Mouse (Mus musculus) kidney, embryonic 14.5 days (tissue): Measurements from ENCODE around the gene Wscd1. TPM values are rescaled to one million over a fixed set of nuclear protein-coding genes. Genes with fewer than 3 reads are reported as not detected.

ENCODE experiments used
- ATAC-seq: fragments of 200-750 bp; cut with Nextera tagmentation; 2 replicates; pipeline ENCODE4 v1.8.0; 2017; ENCODE audit warnings: moderate number of reproducible peaks, mild to moderate bottlenecking, moderate TSS enrichment, moderate library complexity; ENCODE audit not compliant: low FRiP score, low TSS enrichment
- H3K27ac ChIP-seq: fragments of 300-500 bp; sonication (generic); 2 replicates; pipeline ENCODE4 v1.5.1; 2014; ENCODE audit warnings: low read depth, mild to moderate bottlenecking, low read length, moderate library complexity, mixed read lengths
- H3K27me3 ChIP-seq: fragments of 300-500 bp; sonication (generic); 2 replicates; pipeline ENCODE4 v1.6.1; 2014; ENCODE audit warnings: mild to moderate bottlenecking, low read length; ENCODE audit not compliant: control insufficient read depth, insufficient read depth
- H3K36me3 ChIP-seq: fragments of 300-500 bp; sonication (generic); 2 replicates; pipeline ENCODE4 v1.6.1; 2014; ENCODE audit warnings: low read length, mixed read lengths; ENCODE audit not compliant: control insufficient read depth, insufficient read depth
- H3K4me1 ChIP-seq: fragments of 300-500 bp; sonication (generic); 2 replicates; pipeline ENCODE4 v1.6.1; 2014; ENCODE audit warnings: low read length, mixed read lengths; ENCODE audit not compliant: control insufficient read depth, insufficient read depth
- H3K4me2 ChIP-seq: fragments of 300-500 bp; sonication (generic); replicated peaks from 2 replicates; pipeline ENCODE4 v1.6.1; 2014; ENCODE audit warnings: low read depth, mild to moderate bottlenecking, low read length
- H3K4me3 ChIP-seq: fragments of 300-500 bp; sonication (generic); 2 replicates; pipeline ENCODE4 v1.5.1; 2014; ENCODE audit warnings: mild to moderate bottlenecking, low read length
- H3K9ac ChIP-seq: fragments of 300-500 bp; sonication (generic); 2 replicates; pipeline ENCODE4 v1.6.1; 2014; ENCODE audit warnings: low read depth, mild to moderate bottlenecking, low read length, moderate library complexity
- H3K9me3 ChIP-seq: fragments of 300-500 bp; sonication (generic); 2 replicates; pipeline ENCODE4 v1.6.1; 2016; ENCODE audit warnings: low read length; ENCODE audit not compliant: control insufficient read depth
- WGBS: fragments of 180-500 bp; shearing (Covaris S2); extraction: QIAGEN DNeasy Blood & Tissue Kit; methylation state at CpG from one replicate; pipeline ENCODE4 v1.1.7; 2014; 5-methylcytosine and 5-hydroxymethylcytosine counted together
- polyA plus RNA-seq: library from polyadenylated mRNA; unstranded; fragments of >200 nt; fragmentation: Nextera tagmentation; extraction: Ambion mirVana; gene quantifications from 2 replicates; pipeline ENCODE4 v1.2.1, GENCODE M21; 2014

The Wscd1 gene
- polyA plus RNA-seq, 1 experiment from 2014 or later, result 7.8 TPM

- Histone ChIP-seq H3K4me2 (no peak overlapping the region), H3K27ac (no peak overlapping the region), H3K9me3 (no peaks in the 10 kb centered on the region), H3K4me3 (no peak overlapping the region), H3K36me3 (no peaks in the 10 kb centered on the region), H3K4me1 (no peaks in the 10 kb centered on the region), H3K27me3 (no peaks in the 10 kb centered on the region), H3K9ac (no peak overlapping the region)
- no peak for ATAC-seq
- 73% methylated on average over 2 of the region's 2 CpGs for WGBS
Measured at GRCm38 (mm10) chr11:71764743-71765142, 15.0 kb downstream of the Wscd1 start.

- WGBS, result 48% methylated on average over 6 of the region's 6 CpGs
- ATAC-seq, result no peak
- Histone ChIP-seq H3K4me3 (no peak overlapping the region), H3K9me3 (no peaks in the 10 kb centered on the region), H3K4me2 (no peak overlapping the region), H3K27me3 (no peaks in the 10 kb centered on the region), H3K9ac (no peak overlapping the region), H3K27ac (no peak overlapping the region), H3K4me1 (no peaks in the 10 kb centered on the region), H3K36me3 (no peaks in the 10 kb centered on the region)
Measured at GRCm38 (mm10) chr11:71765335-71765734, 15.6 kb downstream of the Wscd1 start.

GRCm38 (mm10) chr11:71766380-71766779 is 16.7 kb downstream of the Wscd1 start:
- Histone ChIP-seq H3K4me2 (no peak overlapping the region), H3K4me3 (no peak overlapping the region), H3K9ac (no peak overlapping the region), H3K27ac (no peak overlapping the region), H3K36me3 (no peaks in the 10 kb centered on the region), H3K9me3 (no peaks in the 10 kb centered on the region), H3K4me1 (no peaks in the 10 kb centered on the region), H3K27me3 (no peaks in the 10 kb centered on the region)
- 97% methylated on average over 1 of the region's 1 CpGs for WGBS
- ATAC-seq, result no peak

GRCm38 (mm10) chr11:71767726-71768125 is 18.0 kb downstream of the Wscd1 start:
- no peak overlapping the region for H3K4me3 ChIP-seq
- H3K27ac ChIP-seq, result no peak overlapping the region
- no peaks in the 10 kb centered on the region for H3K4me1 ChIP-seq
- no peak for ATAC-seq
- WGBS, result 81% methylated on average over 3 of the region's 3 CpGs
- no peak overlapping the region for H3K4me2 ChIP-seq
- no peaks in the 10 kb centered on the region for H3K36me3 ChIP-seq
- H3K9me3 ChIP-seq, result no peaks in the 10 kb centered on the region
- no peak overlapping the region for H3K9ac ChIP-seq
- no peaks in the 10 kb centered on the region for H3K27me3 ChIP-seq

GRCm38 (mm10) chr11:71769744-71770143 is 20.0 kb downstream of the Wscd1 start:
- no peak overlapping the region for H3K9ac ChIP-seq
- no peaks in the 10 kb centered on the region for H3K36me3 ChIP-seq
- no peak overlapping the region for H3K4me2 ChIP-seq
- 52% methylated on average over 8 of the region's 8 CpGs for WGBS
- H3K9me3 ChIP-seq, result no peaks in the 10 kb centered on the region
- H3K4me1 ChIP-seq, result no peaks in the 10 kb centered on the region
- H3K27me3 ChIP-seq, result no peaks in the 10 kb centered on the region
- no peak overlapping the region for H3K27ac ChIP-seq
- no peak for ATAC-seq
- H3K4me3 ChIP-seq, result no peak overlapping the region

- no peaks in the 10 kb centered on the region for H3K9me3 ChIP-seq
- H3K36me3 ChIP-seq, result no peaks in the 10 kb centered on the region
- ATAC-seq, result no peak
- no peaks in the 10 kb centered on the region for H3K4me1 ChIP-seq
- H3K27ac ChIP-seq, result no peak overlapping the region
- H3K4me2 ChIP-seq, result no peak overlapping the region
- H3K4me3 ChIP-seq, result no peak overlapping the region
- no peaks in the 10 kb centered on the region for H3K27me3 ChIP-seq
- H3K9ac ChIP-seq, result no peak overlapping the region
- 66% methylated on average over 2 of the region's 2 CpGs for WGBS
Measured at GRCm38 (mm10) chr11:71770479-71770878, 20.8 kb downstream of the Wscd1 start.

GRCm38 (mm10) chr11:71771074-71771473 is 21.4 kb downstream of the Wscd1 start:
- no peak overlapping the region for H3K4me2 ChIP-seq
- WGBS, result 93% methylated on average over 7 of the region's 7 CpGs
- no peaks in the 10 kb centered on the region for H3K36me3 ChIP-seq
- no peaks in the 10 kb centered on the region for H3K4me1 ChIP-seq
- ATAC-seq, result no peak
- H3K27ac ChIP-seq, result no peak overlapping the region
- no peaks in the 10 kb centered on the region for H3K9me3 ChIP-seq
- no peaks in the 10 kb centered on the region for H3K27me3 ChIP-seq
- no peak overlapping the region for H3K9ac ChIP-seq
- no peak overlapping the region for H3K4me3 ChIP-seq

- no peak overlapping the region for H3K9ac ChIP-seq
- no peak for ATAC-seq
- no peaks in the 10 kb centered on the region for H3K36me3 ChIP-seq
- H3K27me3 ChIP-seq, result no peaks in the 10 kb centered on the region
- H3K9me3 ChIP-seq, result no peaks in the 10 kb centered on the region
- H3K4me3 ChIP-seq, result no peak overlapping the region
- H3K4me2 ChIP-seq, result no peak overlapping the region
- no peak overlapping the region for H3K27ac ChIP-seq
- no peaks in the 10 kb centered on the region for H3K4me1 ChIP-seq
- 54% methylated on average over 6 of the region's 6 CpGs for WGBS
Measured at GRCm38 (mm10) chr11:71772056-71772455, 22.3 kb downstream of the Wscd1 start.

GRCm38 (mm10) chr11:71772802-71773201 is 23.1 kb downstream of the Wscd1 start:
- no peak overlapping the region for H3K4me3 ChIP-seq
- WGBS, result 10% methylated on average over 4 of the region's 4 CpGs
- no peaks in the 10 kb centered on the region for H3K9me3 ChIP-seq
- H3K9ac ChIP-seq, result no peak overlapping the region
- H3K27ac ChIP-seq, result no peak overlapping the region
- ATAC-seq, result no peak
- no peaks in the 10 kb centered on the region for H3K4me1 ChIP-seq
- no peaks in the 10 kb centered on the region for H3K27me3 ChIP-seq
- no peaks in the 10 kb centered on the region for H3K36me3 ChIP-seq
- no peak overlapping the region for H3K4me2 ChIP-seq
